In genomic region chr3:89293247-89293918, GRCm38 (mm10) we compare ENCODE assay signal across 25 mouse cellular contexts. TPM values are rescaled to one million over a fixed set of nuclear protein-coding genes. Genes with fewer than 3 reads are reported as not detected.
A peak's percentile ranks its signal among the peaks of the same experiment; 100 is the strongest.
DNase-seq lines count a peak whose midpoint lies in the region; ATAC-seq and TF ChIP-seq lines count a peak whose summit lies in the region.
"Had no signal": no experiment of that assay in that cellular context is flagged by ENCODE, and none has a peak within 500 bp of the region (broad histone marks: within the 10 kb centered on the region; RNA-seq: fewer than 3 reads in every experiment).

No protein-coding gene starts in this region.

- peak; percentile 86 for DNase-seq in kidney, adult 2 months
- peak; percentile 33 to 54 for DNase-seq in lung, adult 18-20 months
- DNase-seq in lung, postnatal 14 days = no peak
- peak; percentile 57 for DNase-seq in kidney, postnatal 14 days
- DNase-seq in frontal cortex, adult 2 months (ENCODE audit: extremely low spot score in 1 of 2, low spot score in 1 of 2) = no peak
- no peak for DNase-seq in left cerebral cortex, adult 9 months (ENCODE audit: low spot score in 2 of 2)
- DNase-seq: adrenal gland, postnatal 25 days; cerebellum, adult 9-10 months; gastrocnemius, postnatal 14 days; heart, adult 11 months; heart, postnatal 14 days; right cerebral cortex, postnatal 14 days; thymus, postnatal 25 days had no signal

- no peak for TF ChIP-seq POLR2A in kidney, adult 2 months (IDR thresholded peaks at IDR 0.05; ENCODE audit: low read depth, low read length)
- no peak for TF ChIP-seq POLR2A in small intestine, adult 2 months (IDR thresholded peaks at IDR 0.05; ENCODE audit: low read depth, low read length)

- H3K36me3 ChIP-seq in kidney, adult 2 months (ENCODE audit: control insufficient read depth, insufficient read depth, low read length) = no peaks in the 10 kb centered on the region
- H3K36me3 ChIP-seq in kidney, embryonic 14.5 days (ENCODE audit: control insufficient read depth, insufficient read depth, low read length) = no peaks in the 10 kb centered on the region
- H3K36me3 ChIP-seq in small intestine, adult 2 months (ENCODE audit: control insufficient read depth, insufficient read depth, low read length) = no peaks in the 10 kb centered on the region
- H3K36me3 ChIP-seq: embryonic facial prominence, embryonic 15.5 days; heart, embryonic 13.5 days; lung, embryonic 15.5 days; midbrain, embryonic 15.5 days; neural tube, embryonic 12.5 days had no signal

- H3K27me3 ChIP-seq in kidney, adult 2 months (replicated peaks; ENCODE audit: control insufficient read depth, insufficient read depth, low read length) = no peaks in the 10 kb centered on the region
- no peaks in the 10 kb centered on the region for H3K27me3 ChIP-seq in kidney, embryonic 14.5 days (ENCODE audit: control insufficient read depth, insufficient read depth, low read length)
- no peaks in the 10 kb centered on the region for H3K27me3 ChIP-seq in small intestine, adult 2 months (ENCODE audit: control insufficient read depth, insufficient read depth, low read length)
- H3K27me3 ChIP-seq: embryonic facial prominence, embryonic 15.5 days; heart, embryonic 13.5 days; lung, embryonic 15.5 days; midbrain, embryonic 15.5 days had no signal

- WGBS in kidney, adult 2 months = 64% methylated on average over 11 of the region's 11 CpGs
- WGBS in kidney, embryonic 14.5 days = 90% methylated on average over 11 of the region's 11 CpGs
- 35% methylated on average over 11 of the region's 11 CpGs for WGBS in small intestine, adult 2 months

- no peak for ATAC-seq in kidney, embryonic 14.5 days (ENCODE audit: low FRiP score, low TSS enrichment)
- ATAC-seq: CD4-positive, CD25-positive, alpha-beta regulatory T cell, adult 4 months; forebrain, embryonic 16.5 days; hindbrain, postnatal 0 days; midbrain, embryonic 15.5 days had no signal

- no peak overlapping the region for H3K9ac ChIP-seq in kidney, embryonic 14.5 days (ENCODE audit: low read depth, low read length)
- H3K9ac ChIP-seq: embryonic facial prominence, embryonic 15.5 days; heart, embryonic 13.5 days; lung, embryonic 15.5 days; midbrain, embryonic 15.5 days; neural tube, embryonic 12.5 days had no signal

- H3K9me3 ChIP-seq in kidney, embryonic 14.5 days (ENCODE audit: control insufficient read depth, low read length) = no peaks in the 10 kb centered on the region
- H3K9me3 ChIP-seq: embryonic facial prominence, embryonic 15.5 days; heart, embryonic 13.5 days; lung, embryonic 15.5 days; midbrain, embryonic 15.5 days; neural tube, embryonic 12.5 days had no signal

- no peak for TF ChIP-seq CTCF in kidney, adult 2 months (conservative IDR thresholded peaks at IDR 0.05; ENCODE audit: insufficient read depth, insufficient read length, low read depth, low read length)
- no peak for TF ChIP-seq CTCF in small intestine, adult 2 months (IDR thresholded peaks at IDR 0.05; ENCODE audit: extremely low read depth, insufficient read length, insufficient replicate concordance, low read depth, low read length)

- no peak overlapping the region for H3K4me3 ChIP-seq in kidney, adult 2 months (ENCODE audit: insufficient read depth, low read depth, low read length)
- no peak overlapping the region for H3K4me3 ChIP-seq in kidney, embryonic 14.5 days (ENCODE audit: low read length)
- no peak overlapping the region for H3K4me3 ChIP-seq in small intestine, adult 2 months (ENCODE audit: low read depth, low read length)
- H3K4me3 ChIP-seq: embryonic facial prominence, embryonic 15.5 days; heart, embryonic 13.5 days; lung, embryonic 15.5 days; midbrain, embryonic 15.5 days; neural tube, embryonic 12.5 days had no signal

- peaks cover 17% of the 10 kb centered on the region for H3K4me1 ChIP-seq in kidney, adult 2 months (ENCODE audit: control insufficient read depth, insufficient read depth, low read length)
- H3K4me1 ChIP-seq in kidney, embryonic 14.5 days (ENCODE audit: control insufficient read depth, insufficient read depth, low read length) = 0 out of 2 replicates have a peak, but pooled peaks cover 3% of the 10 kb centered on the region
- peaks cover 32% of the 10 kb centered on the region for H3K4me1 ChIP-seq in small intestine, adult 2 months (ENCODE audit: control insufficient read depth, insufficient read depth, insufficient read length, low read length)
- H3K4me1 ChIP-seq: lung, embryonic 15.5 days; midbrain, embryonic 15.5 days; neural tube, embryonic 12.5 days had no signal

- no peak overlapping the region for H3K4me2 ChIP-seq in kidney, embryonic 14.5 days (replicated peaks; ENCODE audit: low read depth, low read length)
- H3K4me2 ChIP-seq: embryonic facial prominence, embryonic 15.5 days; heart, embryonic 13.5 days; lung, embryonic 15.5 days; midbrain, embryonic 15.5 days; neural tube, embryonic 12.5 days had no signal

- peak overlapping the region; percentile 74 for H3K27ac ChIP-seq in kidney, adult 2 months (ENCODE audit: insufficient read depth, low read depth, low read length)
- no peak overlapping the region for H3K27ac ChIP-seq in kidney, embryonic 14.5 days (ENCODE audit: low read depth, low read length)
- peak overlapping the region; percentile 85 for H3K27ac ChIP-seq in small intestine, adult 2 months (ENCODE audit: insufficient read depth, low read depth, low read length)
- H3K27ac ChIP-seq: embryonic facial prominence, embryonic 15.5 days; heart, embryonic 13.5 days; hindbrain, postnatal 0 days; lung, embryonic 15.5 days; macrophage; midbrain, embryonic 15.5 days; neural tube, embryonic 12.5 days had no signal

RNA-seq across cellular contexts. Expression of gene Efna1, which starts 12.4 kb away (rescaled TPM):
- polyA plus RNA-seq in kidney, adult 2 months (2012; rRNA removed) = 54.1 and 59.2 TPM in 2 replicates
- polyA plus RNA-seq in kidney, embryonic 14.5 days (2014; fragmentation: Nextera tagmentation; extraction: Ambion mirVana) = 45.4 and 58.8 TPM in 2 replicates
- polyA plus RNA-seq in small intestine, adult 2 months (2012; rRNA removed) = 46.1 and 122 TPM in 2 replicates
- 7.3 and 7.9 TPM in 2 replicates for polyA plus RNA-seq in frontal cortex, adult 2 months (2012; rRNA removed)
- polyA plus RNA-seq: CD4-positive, CD25-positive, alpha-beta regulatory T cell, adult 4 months had no signal

RNA-seq across cellular contexts. Expression of gene Slc50a1, which starts 23.0 kb away (rescaled TPM):
- polyA plus RNA-seq in kidney, adult 2 months (2012; rRNA removed) = 109 and 110 TPM in 2 replicates
- 55.1 and 64.1 TPM in 2 replicates for polyA plus RNA-seq in kidney, embryonic 14.5 days (2014; fragmentation: Nextera tagmentation; extraction: Ambion mirVana)
- 81.6 and 97.3 TPM in 2 replicates for polyA plus RNA-seq in small intestine, adult 2 months (2012; rRNA removed)
- 90.0 and 93.9 TPM in 2 replicates for polyA plus RNA-seq in frontal cortex, adult 2 months (2012; rRNA removed)

RNA-seq across cellular contexts. Expression of gene Efna3, which starts 29.4 kb away (rescaled TPM):
- polyA plus RNA-seq in kidney, adult 2 months (2012; rRNA removed) = 2.4 and 4.2 TPM in 2 replicates
- polyA plus RNA-seq in kidney, embryonic 14.5 days (2014; fragmentation: Nextera tagmentation; extraction: Ambion mirVana) = 9.7 and 10.1 TPM in 2 replicates
- polyA plus RNA-seq in small intestine, adult 2 months (2012; rRNA removed) = 3.9 and 7.0 TPM in 2 replicates
- 68.0 and 78.5 TPM in 2 replicates for polyA plus RNA-seq in frontal cortex, adult 2 months (2012; rRNA removed)
- polyA plus RNA-seq: CD4-positive, CD25-positive, alpha-beta regulatory T cell, adult 4 months; macrophage; spleen, adult 2 months had no signal

RNA-seq across cellular contexts. Expression of gene Dpm3, which starts 34.2 kb away (rescaled TPM):
- 431 and 562 TPM in 2 replicates for polyA plus RNA-seq in kidney, adult 2 months (2012; rRNA removed)
- polyA plus RNA-seq in kidney, embryonic 14.5 days (2014; fragmentation: Nextera tagmentation; extraction: Ambion mirVana) = 134 and 200 TPM in 2 replicates
- polyA plus RNA-seq in small intestine, adult 2 months (2012; rRNA removed) = 357 and 440 TPM in 2 replicates
- polyA plus RNA-seq in frontal cortex, adult 2 months (2012; rRNA removed) = 131 and 188 TPM in 2 replicates

RNA-seq across cellular contexts. Expression of gene Efna4, which starts 44.4 kb away (rescaled TPM):
- polyA plus RNA-seq in kidney, adult 2 months (2012; rRNA removed) = 8.2 and 10.4 TPM in 2 replicates
- 30.1 and 36.6 TPM in 2 replicates for polyA plus RNA-seq in kidney, embryonic 14.5 days (2014; fragmentation: Nextera tagmentation; extraction: Ambion mirVana)
- 11.6 and 20.0 TPM in 2 replicates for polyA plus RNA-seq in small intestine, adult 2 months (2012; rRNA removed)
- 0.76 and 1.2 TPM in 2 replicates for polyA plus RNA-seq in frontal cortex, adult 2 months (2012; rRNA removed)
- polyA plus RNA-seq: CD4-positive, CD25-positive, alpha-beta regulatory T cell, adult 4 months; macrophage had no signal

Comparison
In these comparisons a context has a peak if more than half of its experiments do, and no peak if none do; other contexts are left out.
1. DNase-seq: peak in kidney, adult 2 months (single experiment), lung, adult 18-20 months (2 of 2) and kidney, postnatal 14 days (single experiment); none in lung, postnatal 14 days (single experiment), frontal cortex, adult 2 months (0 of 2) and left cerebral cortex, adult 9 months (0 of 2).